Mouse (Mus musculus): ENCODE data around the gene Nufip2. TPM values are rescaled to one million over a fixed set of nuclear protein-coding genes. Genes with fewer than 3 reads are reported as not detected.
A peak's percentile ranks its signal among the peaks of the same experiment; 100 is the strongest.

Gene Nufip2
- polyA plus RNA-seq, 1 experiment from 2014 or later, result 4.1 TPM

GRCm38 (mm10) chr11:77764694-77765458 lies 78.9 kb downstream of the Nufip2 start:
- Histone ChIP-seq H3K4me2 (replicated peaks; ENCODE audit: low read depth, low read length) (peak overlapping the region; percentile 96), H3K9me3 (ENCODE audit: low read length) (no peaks in the 10 kb centered on the region), H3K27me3 (replicated peaks; ENCODE audit: insufficient read depth, low read length) (no peaks in the 10 kb centered on the region), H3K36me3 (ENCODE audit: insufficient read depth, low read length) (no peaks in the 10 kb centered on the region), H3K9ac (replicated peaks; ENCODE audit: low read depth) (0 out of 2 replicates have a peak overlapping the region, but pooled peaks have one; percentile 62), H3K4me3 (ENCODE audit: low read depth, low read length) (peak overlapping the region; percentile 88; the same call in 1 of the 2 replicates), H3K4me1 (ENCODE audit: insufficient read depth, low read depth, low read length) (peaks cover 25% of the 10 kb centered on the region), H3K27ac (ENCODE audit: low read length) (peak overlapping the region; percentile 89)
- TF ChIP-seq CTCF (IDR thresholded peaks at IDR 0.05) (no peak), EP300 (IDR thresholded peaks at IDR 0.05) (peak; percentile 56; the same call in 1 of the 2 replicates)
- ATAC-seq, result peak; percentile 65
- DNase-seq (ENCODE audit: low spot score), result peak; percentile 70
- WGBS, result 33% methylated on average over 9 of the region's 9 CpGs

- Histone ChIP-seq H3K27ac (ENCODE audit: low read length) (peak overlapping the region; percentile 89), H3K9me3 (ENCODE audit: low read length) (no peaks in the 10 kb centered on the region), H3K4me2 (replicated peaks; ENCODE audit: low read depth, low read length) (peak overlapping the region; percentile 30), H3K27me3 (replicated peaks; ENCODE audit: insufficient read depth, low read length) (no peaks in the 10 kb centered on the region), H3K9ac (replicated peaks; ENCODE audit: low read depth) (no peak overlapping the region), H3K4me3 (ENCODE audit: low read depth, low read length) (no peak overlapping the region), H3K4me1 (ENCODE audit: insufficient read depth, low read depth, low read length) (peaks cover 25% of the 10 kb centered on the region), H3K36me3 (ENCODE audit: insufficient read depth, low read length) (no peaks in the 10 kb centered on the region)
- WGBS, result 28% methylated on average over 4 of the region's 4 CpGs
- ATAC-seq (peak; percentile 34), DNase-seq (ENCODE audit: low spot score) (peak; percentile 65)
- TF ChIP-seq CTCF (IDR thresholded peaks at IDR 0.05) (peak; percentile 40), EP300 (IDR thresholded peaks at IDR 0.05) (no peak)
Observed at GRCm38 (mm10) chr11:77765459-77765777, 79.5 kb downstream of the Nufip2 start.

GRCm38 (mm10) chr11:77766351-77767001 lies 80.5 kb downstream of the Nufip2 start:
- peak; percentile 46 for ATAC-seq
- peak overlapping the region; percentile 34 for H3K9ac ChIP-seq (replicated peaks; ENCODE audit: low read depth)
- H3K9me3 ChIP-seq (ENCODE audit: low read length), result no peaks in the 10 kb centered on the region
- TF ChIP-seq EP300 (IDR thresholded peaks at IDR 0.05) (no peak), CTCF (IDR thresholded peaks at IDR 0.05) (peak; percentile 75)
- peak overlapping the region; percentile 37 for H3K4me3 ChIP-seq (ENCODE audit: low read depth, low read length)
- H3K27ac ChIP-seq (ENCODE audit: low read length), result peak overlapping the region; percentile 89
- H3K4me1 ChIP-seq (ENCODE audit: insufficient read depth, low read depth, low read length), result peaks cover 25% of the 10 kb centered on the region
- WGBS, result 5% methylated on average over 31 of the region's 35 CpGs
- H3K4me2 ChIP-seq (replicated peaks; ENCODE audit: low read depth, low read length), result peak overlapping the region; percentile 81
- H3K36me3 ChIP-seq (ENCODE audit: insufficient read depth, low read length), result no peaks in the 10 kb centered on the region
- H3K27me3 ChIP-seq (replicated peaks; ENCODE audit: insufficient read depth, low read length), result no peaks in the 10 kb centered on the region
- peak; percentile 73 for DNase-seq (ENCODE audit: low spot score)

GRCm38 (mm10) chr11:77769496-77769895 lies 83.5 kb downstream of the Nufip2 start:
- H3K36me3 ChIP-seq (ENCODE audit: insufficient read depth, low read length), result no peaks in the 10 kb centered on the region
- WGBS, result 78% methylated on average over 4 of the region's 4 CpGs
- no peak for TF ChIP-seq EP300 (IDR thresholded peaks at IDR 0.05)
- no peak for TF ChIP-seq CTCF (IDR thresholded peaks at IDR 0.05)
- DNase-seq (ENCODE audit: low spot score), result no peak
- no peaks in the 10 kb centered on the region for H3K27me3 ChIP-seq (replicated peaks; ENCODE audit: insufficient read depth, low read length)
- no peak overlapping the region for H3K4me3 ChIP-seq (ENCODE audit: low read depth, low read length)
- ATAC-seq, result no peak
- H3K9me3 ChIP-seq (ENCODE audit: low read length), result no peaks in the 10 kb centered on the region
- no peak overlapping the region for H3K27ac ChIP-seq (ENCODE audit: low read length)
- H3K9ac ChIP-seq (replicated peaks; ENCODE audit: low read depth), result no peak overlapping the region
- H3K4me1 ChIP-seq (ENCODE audit: insufficient read depth, low read depth, low read length), result peaks cover 18% of the 10 kb centered on the region
- H3K4me2 ChIP-seq (replicated peaks; ENCODE audit: low read depth, low read length), result no peak overlapping the region

- DNase-seq (ENCODE audit: low spot score), result no peak
- Histone ChIP-seq H3K9me3 (ENCODE audit: low read length) (no peaks in the 10 kb centered on the region), H3K9ac (replicated peaks; ENCODE audit: low read depth) (no peak overlapping the region), H3K27me3 (replicated peaks; ENCODE audit: insufficient read depth, low read length) (no peaks in the 10 kb centered on the region), H3K4me3 (ENCODE audit: low read depth, low read length) (no peak overlapping the region), H3K4me1 (ENCODE audit: insufficient read depth, low read depth, low read length) (peaks cover 11% of the 10 kb centered on the region), H3K36me3 (ENCODE audit: insufficient read depth, low read length) (no peaks in the 10 kb centered on the region), H3K27ac (ENCODE audit: low read length) (no peak overlapping the region), H3K4me2 (replicated peaks; ENCODE audit: low read depth, low read length) (no peak overlapping the region)
- ATAC-seq, result no peak
- TF ChIP-seq CTCF (IDR thresholded peaks at IDR 0.05) (no peak), EP300 (IDR thresholded peaks at IDR 0.05) (no peak)
- 59% methylated on average over 8 of the region's 8 CpGs for WGBS
Observed at GRCm38 (mm10) chr11:77770346-77770745, 84.4 kb downstream of the Nufip2 start.

- Histone ChIP-seq H3K27ac (ENCODE audit: low read length) (0 out of 2 replicates have a peak overlapping the region, but pooled peaks have one; percentile 2), H3K4me1 (ENCODE audit: insufficient read depth, low read depth, low read length) (peaks cover 5% of the 10 kb centered on the region; the same call in 1 of the 2 replicates), H3K36me3 (ENCODE audit: insufficient read depth, low read length) (no peaks in the 10 kb centered on the region), H3K9me3 (ENCODE audit: low read length) (no peaks in the 10 kb centered on the region), H3K4me2 (replicated peaks; ENCODE audit: low read depth, low read length) (no peak overlapping the region), H3K4me3 (ENCODE audit: low read depth, low read length) (no peak overlapping the region), H3K27me3 (replicated peaks; ENCODE audit: insufficient read depth, low read length) (no peaks in the 10 kb centered on the region), H3K9ac (replicated peaks; ENCODE audit: low read depth) (no peak overlapping the region)
- DNase-seq (ENCODE audit: low spot score) (no peak), ATAC-seq (no peak)
- TF ChIP-seq EP300 (IDR thresholded peaks at IDR 0.05) (no peak), CTCF (IDR thresholded peaks at IDR 0.05) (no peak)
- 47% methylated on average over 8 of the region's 8 CpGs for WGBS
Observed at GRCm38 (mm10) chr11:77771879-77772713, 86.1 kb downstream of the Nufip2 start.
